Mouse (Mus musculus) MEL-GATA-1-ER (cell line): ENCODE measurements around the gene Stat2.

ENCODE experiments used
- DNase-seq: peaks from one replicate; pipeline ENCODE4 v3.0.0-alpha.2; 2012; ENCODE audit warnings: low read depth; ENCODE audit errors: extremely low read depth

The Stat2 gene

DNA sequence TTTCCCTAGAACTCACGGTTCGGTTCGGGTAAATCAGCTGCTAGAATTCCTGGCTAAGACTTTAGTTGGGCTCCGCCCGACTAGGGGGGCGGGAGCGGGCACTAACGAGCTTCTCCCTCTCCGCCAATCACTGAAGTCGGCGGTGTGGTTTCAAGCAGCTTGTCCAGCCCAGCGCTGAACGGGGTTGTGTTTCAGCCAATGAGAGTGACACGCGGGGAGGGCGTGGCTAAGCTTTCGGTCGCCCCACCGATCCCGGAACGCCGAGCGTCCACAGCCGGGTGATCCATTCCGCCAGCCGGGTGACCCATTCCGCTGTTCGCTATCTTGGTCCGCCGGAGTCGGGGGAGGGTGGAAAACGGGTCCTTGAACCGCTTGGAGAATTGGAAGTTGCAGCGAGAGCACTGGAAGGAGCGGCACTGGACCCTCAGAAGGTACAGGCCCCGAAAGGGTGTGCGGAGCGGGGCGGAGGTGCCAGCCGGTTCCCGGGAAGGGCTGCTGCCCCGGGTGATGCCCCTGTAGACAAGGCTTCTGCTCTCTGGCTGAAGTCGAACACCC lies at the start of gene Stat2:
Stat2 (plus strand) TSS at position 273 of the 555 bp plus-strand sequence.
- peak; percentile 96 for DNase-seq

DNA sequence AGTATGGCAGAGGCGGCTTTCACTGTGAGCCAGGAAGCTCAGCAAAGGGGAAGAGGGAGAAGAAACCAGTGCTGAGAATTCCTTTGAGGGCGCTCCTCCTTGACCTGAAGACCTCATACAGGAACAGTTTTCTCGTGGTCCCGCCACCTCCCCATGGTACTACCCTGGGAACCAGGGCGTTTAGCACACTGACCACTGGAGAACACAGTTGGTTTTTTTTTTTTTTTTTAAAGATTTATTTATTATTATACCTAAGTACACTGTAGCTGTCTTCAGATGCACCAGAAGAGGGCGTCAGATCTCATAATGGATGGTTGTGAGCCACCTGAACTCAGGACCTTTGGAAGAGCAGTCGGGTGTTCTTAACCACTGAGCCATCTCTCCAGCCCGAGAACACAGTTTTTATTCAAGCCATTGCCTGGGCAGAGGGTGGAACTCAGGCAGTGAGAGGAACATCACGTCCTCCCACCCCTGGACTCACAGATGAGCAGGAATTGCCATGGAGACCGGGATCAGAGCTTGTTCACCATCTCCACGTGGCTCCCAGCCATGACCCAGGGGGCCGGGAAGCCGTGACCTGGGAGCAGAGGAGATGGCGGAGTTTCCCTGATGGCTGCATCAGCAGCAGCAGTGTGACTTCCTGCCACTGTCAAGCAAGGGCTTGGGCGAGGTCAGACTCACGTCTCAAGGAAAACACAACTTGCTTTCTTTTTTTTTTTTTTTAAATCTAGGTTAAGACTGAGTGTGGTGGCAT lies 48.6 kb upstream of the Stat2 start:
- no peak for DNase-seq

DNA sequence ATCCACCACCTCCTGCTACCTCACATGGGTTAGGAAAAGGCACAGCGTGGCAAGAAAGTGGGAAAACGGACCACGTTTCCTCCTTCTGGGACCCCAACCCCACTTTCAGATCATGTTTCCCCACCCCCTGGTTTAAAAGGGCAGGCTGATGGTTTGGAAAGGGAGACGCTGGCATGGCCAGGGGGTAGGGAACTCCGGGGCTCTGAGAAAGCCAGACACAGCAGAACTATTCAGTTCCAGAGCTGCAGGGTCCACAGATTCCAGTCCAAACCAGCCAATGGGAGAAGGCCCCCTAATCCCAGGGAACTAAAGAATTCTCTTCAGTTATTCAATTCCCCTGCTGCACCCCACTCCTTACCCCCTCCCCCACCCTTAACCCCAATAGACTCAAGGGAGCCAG lies 45.3 kb upstream of the Stat2 start:
- no peak for DNase-seq

DNA sequence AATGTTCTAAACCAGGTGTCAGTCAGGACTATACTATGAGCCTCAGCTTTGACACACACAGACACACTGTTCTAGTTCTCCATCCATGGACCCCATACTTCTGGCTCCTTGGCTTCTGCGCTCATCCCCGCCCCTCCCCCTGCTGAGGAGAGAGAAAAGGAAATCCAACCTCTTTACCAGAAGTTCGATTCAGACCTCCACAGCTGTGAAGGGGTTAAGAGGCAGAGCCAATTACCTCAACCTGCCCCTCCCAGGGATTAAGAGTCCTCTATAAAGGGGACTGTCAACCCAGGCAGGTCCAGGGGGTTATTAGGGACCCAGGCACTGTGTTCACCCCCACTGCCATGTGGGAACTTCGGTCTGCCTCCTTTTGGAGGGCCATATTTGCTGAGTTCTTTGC lies 44.8 kb upstream of the Stat2 start, which contains the start of gene Mip:
Mip (plus strand) TSS at position 301 of the 400 bp plus-strand sequence.
- no peak for DNase-seq

DNA sequence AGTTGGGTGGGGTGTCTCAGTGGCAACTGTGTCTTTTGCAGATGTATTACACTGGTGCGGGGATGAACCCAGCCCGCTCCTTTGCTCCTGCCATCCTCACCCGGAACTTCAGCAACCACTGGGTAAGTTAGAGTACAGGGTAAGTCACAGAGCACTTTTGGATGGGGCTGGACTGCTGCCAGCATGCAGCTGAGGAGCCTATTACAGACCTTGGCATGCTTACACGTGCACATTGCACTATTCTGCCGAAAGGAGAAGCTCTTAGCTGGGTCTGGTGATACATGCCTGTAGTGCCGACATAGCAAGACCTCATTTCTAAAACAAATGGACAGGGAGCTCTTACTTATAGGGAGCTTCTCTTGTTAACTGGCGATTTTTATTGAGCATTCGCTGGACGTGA lies 42.8 kb upstream of the Stat2 start:
- DNase-seq, result no peak

DNA sequence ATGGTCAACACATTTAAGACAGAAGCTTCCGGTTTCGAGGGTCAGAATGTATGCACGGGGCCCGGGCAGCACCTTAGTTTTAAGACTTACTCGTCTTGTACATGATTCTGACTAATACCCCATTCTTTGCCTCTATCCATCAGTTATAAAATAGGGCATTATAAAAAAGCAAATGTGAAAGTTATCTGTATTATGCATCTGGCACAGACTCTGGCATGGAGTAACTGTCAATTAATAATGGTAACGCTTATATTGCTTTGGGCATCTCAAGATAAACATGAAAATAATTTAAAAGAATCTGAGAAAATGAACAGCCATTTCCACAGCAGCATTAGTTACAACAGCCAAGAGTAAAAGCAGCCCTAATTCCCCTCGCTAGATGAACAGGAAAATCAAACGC lies 42.4 kb upstream of the Stat2 start:
- DNase-seq, result no peak

DNA sequence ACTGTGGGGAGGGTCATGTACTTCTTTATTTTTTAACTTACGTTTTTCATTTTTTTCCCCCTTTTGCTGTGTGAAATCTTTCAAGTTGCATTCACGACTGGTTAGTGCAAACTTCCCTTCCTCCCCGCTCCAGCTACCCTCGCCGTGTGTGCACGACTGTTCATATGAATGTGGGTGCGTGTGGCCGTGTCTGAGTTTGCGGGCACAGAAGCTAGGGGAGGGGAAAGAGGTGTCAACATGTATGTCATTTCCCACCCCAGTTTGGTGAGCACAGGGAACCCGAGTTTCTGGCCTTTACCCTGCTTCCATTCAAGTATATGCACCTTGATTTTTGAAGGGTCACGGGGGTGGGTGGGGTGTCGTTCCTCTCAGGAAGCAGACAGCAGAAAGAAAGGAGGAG lies 39.8 kb upstream of the Stat2 start:
- no peak for DNase-seq

DNA sequence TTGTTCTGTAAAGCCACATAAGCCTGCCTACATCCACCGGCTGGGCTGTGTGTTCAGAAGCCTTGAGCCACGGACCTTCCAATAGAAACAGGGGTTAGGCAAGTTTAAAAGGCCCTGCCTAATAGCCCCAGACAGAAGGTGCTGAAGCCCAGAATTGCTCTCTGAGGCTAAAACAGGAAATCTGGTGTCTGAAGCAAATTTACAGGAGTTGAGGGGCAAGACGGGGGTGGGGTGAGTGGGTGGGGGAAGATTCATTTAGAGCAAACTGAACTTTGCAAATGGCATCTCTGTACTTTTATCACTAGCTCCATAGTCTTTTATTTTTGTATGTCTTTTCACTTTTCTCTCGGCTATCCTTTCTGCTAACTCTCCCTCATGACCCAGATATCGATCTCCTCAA lies 39.2 kb upstream of the Stat2 start:
- DNase-seq, result no peak

DNA sequence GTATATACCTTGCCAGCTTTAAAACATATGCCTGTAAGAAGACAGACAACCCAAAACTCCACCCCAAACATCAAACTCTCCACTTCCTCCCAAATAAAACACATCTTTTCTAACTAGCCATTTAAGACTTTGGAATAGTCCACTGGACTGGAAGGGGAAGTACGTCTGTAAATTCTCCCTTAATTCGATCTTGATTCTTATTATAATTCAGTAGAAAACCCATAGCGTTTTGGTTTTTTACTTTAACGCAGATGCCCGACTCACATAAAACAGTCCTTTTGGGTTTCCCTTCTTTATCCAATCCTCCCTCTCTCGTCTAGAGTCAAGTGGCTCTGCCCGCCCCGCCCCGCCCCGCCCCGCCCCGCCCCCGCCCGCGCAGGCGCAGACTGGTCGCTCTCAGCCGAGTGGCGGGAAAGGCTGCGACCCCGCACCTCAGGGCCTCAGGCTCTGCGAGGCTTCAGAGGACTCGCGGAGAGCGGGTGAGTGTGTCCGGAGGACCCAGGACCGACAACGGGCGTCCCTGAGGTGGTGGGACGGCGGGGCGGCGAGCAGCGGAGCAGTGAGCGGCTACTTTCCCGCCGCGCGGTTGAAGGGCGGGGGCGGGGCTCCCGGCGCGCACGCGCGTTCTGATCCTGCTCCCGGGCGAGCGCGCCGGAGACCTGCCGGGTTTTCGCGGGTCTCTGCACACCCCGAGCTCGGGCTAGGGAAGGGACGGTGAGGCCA lies 38.5 kb upstream of the Stat2 start, which contains the start of gene Timeless:
Timeless (plus strand) TSS at position 369 of the 723 bp plus-strand sequence.
- peak; percentile 92 for DNase-seq

DNA sequence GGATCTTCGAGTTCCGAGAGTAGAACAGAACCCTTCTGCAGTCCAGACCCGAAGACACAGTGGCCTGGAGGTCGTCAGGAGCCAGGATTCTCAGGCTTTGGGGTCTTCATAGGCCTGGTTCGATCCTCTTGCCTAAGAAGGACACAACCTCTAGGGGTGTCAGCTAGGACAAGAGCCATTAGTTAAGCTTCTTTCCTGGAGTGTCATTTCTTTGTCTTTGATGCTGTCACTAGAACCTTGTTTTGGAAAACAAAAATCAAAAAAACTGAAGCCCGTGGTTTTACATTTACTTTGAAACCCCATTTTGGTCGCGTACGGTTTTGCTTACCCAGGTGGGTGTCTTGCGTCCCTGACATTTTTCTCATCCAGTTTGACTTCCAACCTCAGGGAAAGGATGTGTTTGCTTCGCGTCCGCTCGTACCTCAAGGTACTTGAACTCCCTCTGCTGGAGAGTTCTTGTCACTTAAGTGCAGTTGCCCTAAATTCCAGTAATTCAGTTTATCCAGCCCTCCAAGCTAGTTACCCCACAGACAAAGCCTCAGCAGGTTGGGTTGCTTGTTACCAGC lies 37.9 kb upstream of the Stat2 start:
- peak; percentile 75 for DNase-seq

DNA sequence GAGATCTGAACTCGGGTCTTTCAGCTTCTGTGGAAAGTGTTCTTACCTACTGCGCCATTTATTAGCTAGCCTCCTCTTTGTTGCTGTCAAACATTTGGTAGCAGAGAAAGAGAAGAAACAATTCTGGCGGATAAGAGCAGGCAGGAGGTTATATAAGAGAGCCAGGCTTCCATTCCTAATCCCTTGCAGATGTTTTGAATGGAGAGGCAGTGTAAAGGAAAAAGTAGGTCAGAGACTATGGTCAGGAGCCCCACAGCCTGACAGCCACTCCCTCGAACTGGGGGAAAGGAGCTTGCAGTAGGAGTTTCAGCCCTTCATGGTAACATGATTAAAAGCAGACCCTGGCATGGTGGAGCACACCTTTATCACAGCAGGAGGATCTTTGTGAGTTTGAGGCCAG lies 34.0 kb upstream of the Stat2 start:
- DNase-seq, result no peak

DNA sequence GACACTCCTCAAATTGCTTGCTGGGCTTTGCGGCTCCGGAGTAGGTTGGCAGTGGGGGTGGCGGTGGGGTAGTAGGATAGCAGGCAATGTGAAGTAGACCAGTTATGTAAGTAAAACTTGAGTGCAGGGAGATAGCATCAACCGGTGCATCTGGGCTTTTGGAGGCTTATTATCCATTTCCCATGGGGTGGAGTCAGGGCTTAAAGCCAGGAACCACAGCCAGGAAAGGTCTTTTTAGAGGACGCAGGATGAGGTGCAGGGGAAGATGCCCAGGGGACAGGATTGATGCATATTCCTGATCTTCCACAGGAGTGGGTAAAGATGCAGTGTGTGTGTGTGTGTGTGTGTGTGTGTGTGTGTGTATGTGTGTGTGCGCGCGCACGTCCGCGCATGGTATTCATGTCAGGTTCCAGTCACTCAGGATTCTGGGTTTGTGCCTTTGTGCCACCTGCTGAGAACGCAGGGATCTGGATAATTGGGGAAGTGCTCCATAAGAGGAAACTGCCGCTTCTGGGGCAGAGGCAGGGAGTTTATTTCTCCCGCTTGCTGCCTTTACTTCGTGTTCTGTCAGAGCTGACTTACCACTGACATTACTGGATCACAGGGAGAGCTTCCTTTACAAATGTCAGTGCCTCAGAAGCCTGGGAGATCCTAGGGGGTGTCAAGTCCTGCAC lies 32.4 kb upstream of the Stat2 start:
- DNase-seq, result peak; percentile 37

DNA sequence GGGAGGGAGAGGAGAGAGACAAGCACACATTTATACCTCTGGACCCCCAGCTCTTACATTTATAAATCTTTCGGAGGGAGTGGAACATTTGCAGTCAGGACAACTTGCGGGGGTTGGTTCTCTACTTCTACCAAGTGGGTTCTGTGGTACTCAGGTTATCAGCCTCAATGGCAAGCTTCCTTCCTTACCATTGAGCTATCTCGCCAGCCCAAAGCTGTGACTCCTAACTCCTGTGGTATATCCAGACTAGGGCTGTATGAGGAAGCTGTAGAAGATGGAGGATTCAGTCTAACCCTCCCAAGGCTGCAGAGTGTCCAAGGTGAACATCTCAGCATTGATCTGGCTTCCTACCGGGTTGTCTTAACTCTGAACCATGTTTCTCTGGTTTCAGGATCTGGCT lies 31.2 kb upstream of the Stat2 start:
- DNase-seq, result peak; percentile 61

DNA sequence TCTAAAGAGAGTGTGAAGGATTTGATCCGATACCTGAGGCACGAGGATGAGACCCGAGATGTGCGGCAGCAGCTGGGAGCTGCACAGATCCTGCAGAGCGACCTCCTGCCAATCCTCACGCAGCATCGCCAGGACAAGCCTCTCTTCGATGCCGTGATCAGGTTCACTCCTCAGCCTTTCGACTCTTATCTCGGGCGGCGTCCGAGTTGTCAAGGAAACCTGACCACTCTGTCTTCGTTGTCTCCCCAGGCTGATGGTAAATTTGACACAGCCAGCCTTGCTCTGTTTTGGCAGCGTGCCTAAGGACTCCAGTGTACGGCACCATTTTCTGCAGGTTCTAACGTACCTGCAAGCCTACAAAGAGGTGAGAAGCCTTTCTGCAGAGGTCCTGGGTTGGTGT lies 30.2 kb upstream of the Stat2 start:
- DNase-seq, result peak; percentile 58

DNA sequence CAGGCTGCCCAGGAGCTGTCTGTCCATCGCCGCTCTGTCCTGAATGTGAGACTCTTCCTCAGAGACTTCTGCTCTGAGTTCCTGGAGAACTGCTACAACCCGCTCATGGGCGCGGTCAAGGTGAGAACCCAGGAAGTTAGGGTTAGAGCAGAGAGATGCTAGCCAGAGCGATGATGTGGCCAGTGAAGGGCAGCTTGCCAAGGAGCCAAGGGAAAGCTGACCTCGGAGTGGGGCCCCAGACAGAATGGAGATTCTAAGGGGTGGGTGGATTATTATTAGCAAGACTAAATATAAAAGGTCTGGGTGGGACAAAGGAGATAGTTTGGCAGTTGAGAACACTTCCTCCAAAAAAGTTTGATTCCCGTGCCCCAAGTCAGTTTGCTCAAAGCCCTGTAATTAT lies 27.1 kb upstream of the Stat2 start:
- no peak for DNase-seq

DNA sequence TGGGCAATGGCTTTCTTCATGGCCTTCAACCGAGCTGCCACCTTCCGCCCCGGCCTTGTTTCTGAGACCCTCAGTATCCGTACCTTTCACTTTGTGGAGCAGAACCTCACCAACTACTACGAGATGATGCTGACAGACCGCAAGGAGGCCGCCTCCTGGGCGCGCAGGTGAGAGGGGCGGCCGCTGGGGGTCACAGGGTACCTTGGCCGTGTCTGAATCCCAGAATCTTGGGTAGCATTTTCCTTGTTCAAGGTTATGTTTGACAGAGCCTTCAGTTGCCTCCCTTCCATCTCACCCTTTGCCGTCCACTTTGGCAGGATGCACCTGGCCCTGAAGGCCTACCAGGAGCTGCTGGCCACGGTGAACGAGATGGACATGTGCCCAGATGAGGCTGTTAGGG lies 26.2 kb upstream of the Stat2 start:
- DNase-seq, result no peak

DNA sequence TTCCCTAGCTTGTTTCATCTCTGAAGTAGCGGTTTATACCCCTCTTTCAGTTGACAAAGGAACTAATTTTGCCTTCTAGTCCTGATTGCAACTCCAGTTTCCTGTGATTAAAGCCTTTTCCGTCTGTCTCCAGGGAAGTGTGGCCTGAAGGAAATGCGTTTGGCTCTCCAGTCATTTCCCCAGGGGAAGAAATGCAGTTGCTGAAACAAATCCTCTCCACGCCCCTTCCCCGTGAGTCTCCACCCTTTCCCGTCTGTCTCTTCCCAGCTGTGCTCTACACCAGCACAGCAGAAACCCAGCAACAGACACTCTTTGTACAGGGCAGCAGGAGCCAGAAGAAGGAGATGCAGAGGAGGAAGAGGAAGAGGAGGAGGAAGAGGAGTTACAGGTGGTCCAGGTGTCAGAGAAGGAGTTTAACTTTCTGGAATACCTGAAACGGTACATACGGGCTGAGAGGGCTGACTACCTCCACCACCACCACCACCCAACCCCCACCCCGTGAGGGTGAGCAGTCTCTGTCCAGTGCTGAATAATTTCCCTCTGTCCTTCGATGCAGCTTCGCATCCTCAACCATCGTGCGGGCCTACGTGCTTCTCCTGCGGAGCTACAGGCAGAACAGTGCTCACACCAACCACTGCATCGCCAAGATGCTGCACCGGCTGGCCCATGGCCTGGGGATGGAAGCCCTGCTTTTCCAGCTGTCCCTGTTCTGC lies 23.2 kb upstream of the Stat2 start:
- DNase-seq, result no peak

DNA sequence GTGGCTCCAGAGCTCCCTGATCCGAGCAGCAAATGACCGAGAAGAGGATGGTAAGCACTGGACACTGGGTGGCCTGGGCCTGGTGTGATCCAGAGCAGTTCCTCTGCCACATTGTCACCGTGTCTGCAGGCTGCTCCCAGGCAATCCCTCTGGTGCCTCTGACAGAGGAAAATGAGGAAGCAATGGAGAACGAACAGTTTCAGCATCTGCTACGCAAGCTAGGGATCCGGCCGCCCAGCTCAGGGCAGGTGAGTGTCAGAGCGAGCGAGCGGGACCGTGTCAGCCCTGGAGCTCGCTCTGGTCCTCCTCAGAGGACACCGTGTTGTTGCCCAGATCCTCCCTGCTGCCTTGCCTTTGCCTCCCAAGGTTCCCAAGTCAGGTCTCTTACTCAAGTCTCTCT lies 19.8 kb upstream of the Stat2 start:
- no peak for DNase-seq

DNA sequence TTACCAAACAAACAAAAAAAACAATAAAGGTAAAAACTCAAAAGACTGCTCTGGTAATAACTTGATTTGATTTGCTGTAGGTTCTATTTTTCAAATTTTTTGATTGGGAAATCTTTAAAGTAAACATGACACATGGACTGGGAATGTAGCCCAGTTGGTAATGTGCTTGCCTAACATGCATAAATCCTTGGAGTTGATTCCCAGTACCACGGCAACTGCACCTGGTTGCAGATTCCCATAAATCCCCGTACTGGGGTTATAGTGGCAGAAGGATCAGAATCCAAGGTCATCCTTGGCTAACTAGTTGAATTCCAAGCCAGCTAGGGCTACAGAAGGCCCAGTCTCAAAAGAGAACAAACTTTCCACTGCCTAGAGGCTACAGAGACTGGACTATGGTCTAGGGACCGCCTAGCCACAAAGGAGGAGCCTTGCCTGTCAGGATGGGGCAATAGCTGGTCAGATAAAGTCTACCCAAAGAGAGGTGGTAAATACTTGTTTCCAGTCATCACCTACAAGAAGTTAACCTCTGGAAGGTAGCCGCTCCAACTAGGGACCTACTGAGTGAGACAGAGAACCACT lies 16.6 kb upstream of the Stat2 start, which contains the start of gene Apon:
Apon (plus strand) TSS at position 420 of the 579 bp plus-strand sequence.
- DNase-seq, result no peak

DNA sequence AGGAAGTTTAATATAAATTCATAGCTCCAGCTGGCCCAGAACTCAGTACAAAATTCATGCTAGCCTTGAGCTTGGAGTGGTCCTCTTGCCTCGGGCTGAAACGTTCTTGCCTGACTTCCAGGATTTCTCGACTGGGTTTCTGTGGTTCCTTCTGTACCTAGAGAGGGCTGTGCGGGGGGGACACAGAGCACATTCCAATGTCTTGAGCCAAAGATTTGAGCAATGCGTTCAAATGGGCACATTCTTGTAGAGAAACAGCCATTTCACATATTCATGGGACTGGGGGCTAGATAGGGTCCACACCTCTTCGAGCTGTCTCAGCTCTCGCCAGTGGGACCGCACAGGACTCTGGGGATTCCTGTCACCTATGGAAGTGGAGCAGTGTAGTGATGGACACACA lies 14.4 kb upstream of the Stat2 start:
- DNase-seq, result no peak

DNA sequence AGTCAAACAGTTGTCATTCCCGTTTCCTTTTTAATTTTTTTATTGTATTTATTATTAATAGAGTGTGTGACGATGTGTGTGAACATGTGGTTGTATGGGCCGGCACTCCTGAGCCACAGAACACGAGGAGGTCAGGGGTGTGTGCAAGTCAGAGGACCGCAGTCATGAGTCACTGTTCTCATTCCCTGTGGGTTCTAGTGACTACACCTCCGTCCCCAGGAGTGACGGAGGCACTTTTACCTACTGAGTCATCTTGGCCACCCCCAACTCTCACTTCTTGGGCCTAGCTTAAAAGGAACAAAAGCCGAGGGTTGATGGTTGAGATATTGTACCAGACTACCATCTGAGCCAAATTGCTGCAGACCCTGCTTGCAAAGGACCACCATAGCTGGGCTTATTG lies 14.0 kb upstream of the Stat2 start:
- no peak for DNase-seq
